Mouse (Mus musculus) stomach, embryonic 14.5 days (tissue): ENCODE results near the gene Angpt4. TPM values are rescaled to one million over a fixed set of nuclear protein-coding genes. Genes with fewer than 3 reads are reported as not detected.

Experiments used
- ATAC-seq: fragments of 200-750 bp; cut with Nextera tagmentation; 2 replicates; pipeline ENCODE4 v1.8.0; 2017; ENCODE audit warnings: low read depth, moderate TSS enrichment; ENCODE audit not compliant: insufficient number of reproducible peaks, insufficient read depth, low FRiP score
- H3K27ac ChIP-seq: fragments of 300-500 bp; sonication (generic); 2 replicates; pipeline ENCODE4 v1.5.1; 2014; ENCODE audit warnings: mild to moderate bottlenecking, low read length, moderate library complexity, mixed read lengths
- H3K27me3 ChIP-seq: fragments of 300-500 bp; sonication (generic); 2 replicates; pipeline ENCODE4 v1.6.1; 2014; ENCODE audit warnings: low read length, control low read depth, mixed read lengths; ENCODE audit not compliant: control insufficient read depth, insufficient read depth
- H3K36me3 ChIP-seq: fragments of 300-500 bp; sonication (generic); 2 replicates; pipeline ENCODE4 v1.6.1; 2014; ENCODE audit warnings: mild to moderate bottlenecking, control low read depth, low read length, moderate library complexity, mixed read lengths; ENCODE audit not compliant: control insufficient read depth, insufficient read depth
- H3K4me1 ChIP-seq: fragments of 300-500 bp; sonication (generic); 2 replicates; pipeline ENCODE4 v1.6.1; 2014; ENCODE audit warnings: low read length, control low read depth, mixed read lengths; ENCODE audit not compliant: control insufficient read depth, insufficient read depth
- H3K4me2 ChIP-seq: fragments of 300-500 bp; sonication (generic); replicated peaks from 2 replicates; pipeline ENCODE4 v1.6.1; 2014; ENCODE audit warnings: low read depth, low read length, control low read depth
- H3K4me3 ChIP-seq: fragments of 300-500 bp; sonication (generic); 2 replicates; pipeline ENCODE4 v1.5.1; 2014; ENCODE audit warnings: low read depth, low read length, control low read depth
- H3K9ac ChIP-seq: fragments of 300-500 bp; sonication (generic); replicated peaks from 2 replicates; pipeline ENCODE4 v1.6.1; 2014; ENCODE audit warnings: low read depth, mild to moderate bottlenecking, control low read depth, low read length, moderate library complexity, mixed read lengths
- H3K9me3 ChIP-seq: fragments of 300-500 bp; sonication (generic); 2 replicates; pipeline ENCODE4 v1.6.1; 2016; ENCODE audit warnings: low read depth, low read length, control low read depth; ENCODE audit not compliant: control insufficient read depth
- WGBS: fragments of 180-500 bp; shearing (Covaris S2); extraction: QIAGEN DNeasy Blood & Tissue Kit; methylation state at CpG from one replicate; pipeline ENCODE4 v1.1.7; 2014; 5-methylcytosine and 5-hydroxymethylcytosine counted together
- polyA plus RNA-seq: library from polyadenylated mRNA; unstranded; fragments of >200 nt; fragmentation: Nextera tagmentation; extraction: Ambion mirVana; gene quantifications from 2 replicates; pipeline ENCODE4 v1.2.1, GENCODE M21; 2014

The Angpt4 gene
- polyA plus RNA-seq, 1 experiment from 2014 or later: 0.58 TPM

- no peaks in the 10 kb centered on the region for H3K4me1 ChIP-seq
- H3K4me2 ChIP-seq: no peak overlapping the region
- no peak for ATAC-seq
- H3K4me3 ChIP-seq: no peak overlapping the region
- no peak overlapping the region for H3K27ac ChIP-seq
- no peaks in the 10 kb centered on the region for H3K36me3 ChIP-seq
- no peaks in the 10 kb centered on the region for H3K9me3 ChIP-seq
- H3K9ac ChIP-seq: no peak overlapping the region
- 39% methylated on average over 2 of the region's 2 CpGs for WGBS
- no peaks in the 10 kb centered on the region for H3K27me3 ChIP-seq
Observed at GRCm38 (mm10) chr2:151879760-151880159, 31.2 kb upstream of the Angpt4 start.

GRCm38 (mm10) chr2:151891031-151891430 is 20.0 kb upstream of the Angpt4 start:
- no peak overlapping the region for H3K9ac ChIP-seq
- 70% methylated on average over 6 of the region's 6 CpGs for WGBS
- H3K27me3 ChIP-seq: no peaks in the 10 kb centered on the region
- no peaks in the 10 kb centered on the region for H3K4me1 ChIP-seq
- no peak for ATAC-seq
- H3K27ac ChIP-seq: no peak overlapping the region
- H3K9me3 ChIP-seq: no peaks in the 10 kb centered on the region
- H3K4me3 ChIP-seq: no peak overlapping the region
- no peaks in the 10 kb centered on the region for H3K36me3 ChIP-seq
- H3K4me2 ChIP-seq: no peak overlapping the region

DNA sequence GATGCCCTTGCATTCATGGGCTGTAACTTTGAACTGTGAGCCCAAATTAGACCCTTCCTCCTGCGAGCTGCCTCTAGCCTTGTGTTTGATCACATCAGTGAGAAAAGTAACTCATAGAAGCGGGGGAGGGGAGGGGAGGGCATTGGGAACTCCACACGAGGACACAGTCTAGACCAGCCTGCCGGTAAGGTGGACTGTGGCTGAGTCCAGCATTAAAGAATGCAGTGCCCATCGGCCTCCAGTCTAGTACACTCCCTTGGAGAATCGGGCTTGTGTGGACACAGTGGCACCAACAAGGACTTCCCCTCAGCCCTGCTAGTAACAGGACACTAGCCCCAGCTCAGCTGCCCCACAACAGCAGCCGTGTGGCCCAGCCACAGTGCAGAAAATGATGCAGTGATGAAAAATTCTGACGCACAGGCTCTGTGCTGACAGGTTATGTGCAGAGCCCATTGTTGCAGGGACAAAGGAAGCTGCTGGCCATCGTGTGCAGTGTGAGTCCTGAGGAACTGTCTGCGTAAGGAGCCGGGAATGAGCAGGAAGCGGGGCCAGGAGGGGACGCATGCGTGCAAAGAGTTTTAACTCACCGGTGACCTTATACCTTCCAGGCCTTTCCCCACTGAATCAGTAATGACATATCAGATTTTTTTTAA is 17.8 kb upstream of the Angpt4 start:
- Histone ChIP-seq H3K36me3 (no peaks in the 10 kb centered on the region), H3K4me1 (no peaks in the 10 kb centered on the region), H3K27me3 (no peaks in the 10 kb centered on the region), H3K4me2 (no peak overlapping the region), H3K9me3 (no peaks in the 10 kb centered on the region), H3K27ac (no peak overlapping the region), H3K4me3 (no peak overlapping the region), H3K9ac (no peak overlapping the region)
- no peak for ATAC-seq
- WGBS: 46% methylated on average over 15 of the region's 15 CpGs

- WGBS: 64% methylated on average over 8 of the region's 8 CpGs
- Histone ChIP-seq H3K27ac (no peak overlapping the region), H3K4me3 (no peak overlapping the region), H3K4me1 (no peaks in the 10 kb centered on the region), H3K27me3 (no peaks in the 10 kb centered on the region), H3K4me2 (no peak overlapping the region), H3K9ac (no peak overlapping the region), H3K9me3 (no peaks in the 10 kb centered on the region), H3K36me3 (no peaks in the 10 kb centered on the region)
- no peak for ATAC-seq
Observed at GRCm38 (mm10) chr2:151894209-151894980, 16.6 kb upstream of the Angpt4 start.

- Histone ChIP-seq H3K4me2 (no peak overlapping the region), H3K9ac (no peak overlapping the region), H3K4me1 (no peaks in the 10 kb centered on the region), H3K27me3 (no peaks in the 10 kb centered on the region), H3K9me3 (no peaks in the 10 kb centered on the region), H3K36me3 (no peaks in the 10 kb centered on the region), H3K4me3 (no peak overlapping the region), H3K27ac (no peak overlapping the region)
- no peak for ATAC-seq
- WGBS: 82% methylated on average over 5 of the region's 5 CpGs
Observed at GRCm38 (mm10) chr2:151895911-151896310, 15.1 kb upstream of the Angpt4 start.

- WGBS: 70% methylated on average over 1 of the region's 1 CpGs
Observed at GRCm38 (mm10) chr2:151898106-151898505, 12.9 kb upstream of the Angpt4 start.

DNA sequence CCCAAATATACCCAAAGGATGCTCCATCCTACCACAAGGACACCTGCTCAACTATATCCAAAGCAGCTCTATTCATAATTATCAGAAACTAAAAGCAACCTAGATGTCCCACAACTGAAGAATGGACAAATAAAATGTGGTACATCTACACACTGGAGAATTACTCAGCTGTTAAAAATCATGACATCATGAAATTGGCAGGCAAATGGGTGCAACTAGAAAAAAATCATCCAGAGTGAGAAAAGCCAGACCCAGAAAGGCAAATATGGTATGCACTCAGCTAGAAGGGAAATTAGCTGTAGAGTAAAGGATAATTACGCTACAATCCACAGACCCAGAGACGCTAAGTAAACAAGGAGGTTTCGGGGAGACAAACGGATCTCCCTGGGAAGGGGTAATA is 10.2 kb upstream of the Angpt4 start:
- no peak overlapping the region for H3K9ac ChIP-seq
- H3K36me3 ChIP-seq: no peaks in the 10 kb centered on the region
- no peaks in the 10 kb centered on the region for H3K4me1 ChIP-seq
- H3K27ac ChIP-seq: no peak overlapping the region
- no peaks in the 10 kb centered on the region for H3K9me3 ChIP-seq
- 42% methylated on average over 4 of the region's 4 CpGs for WGBS
- H3K4me2 ChIP-seq: no peak overlapping the region
- no peak overlapping the region for H3K4me3 ChIP-seq
- ATAC-seq: no peak
- no peaks in the 10 kb centered on the region for H3K27me3 ChIP-seq

More at GRCm38 (mm10) chr2:151898106-151898505, 12.9 kb upstream of the Angpt4 start:
- ATAC-seq: no peak
- Histone ChIP-seq H3K4me2 (no peak overlapping the region), H3K4me3 (no peak overlapping the region), H3K4me1 (no peaks in the 10 kb centered on the region), H3K9ac (no peak overlapping the region), H3K27me3 (no peaks in the 10 kb centered on the region), H3K27ac (no peak overlapping the region), H3K9me3 (no peaks in the 10 kb centered on the region), H3K36me3 (no peaks in the 10 kb centered on the region)

DNA sequence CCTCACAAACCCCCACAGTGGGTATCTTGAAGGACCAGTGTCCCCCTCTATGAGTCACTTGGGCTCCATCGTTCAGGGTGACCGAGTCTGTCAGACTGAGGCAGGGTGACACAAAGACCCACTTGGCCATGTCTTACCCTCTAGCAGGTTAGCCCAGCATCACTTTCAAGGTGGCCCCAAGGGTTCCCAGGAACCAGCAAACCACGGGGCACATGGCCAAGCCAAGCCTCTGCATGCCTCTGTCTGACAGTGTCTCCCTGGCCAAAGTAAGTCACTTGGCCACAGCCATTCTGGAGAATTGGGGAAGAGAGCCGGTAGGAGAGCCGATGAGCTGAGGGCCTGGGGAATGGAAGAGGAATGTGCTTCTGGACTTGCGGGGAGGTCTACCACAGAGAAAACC is 7.7 kb upstream of the Angpt4 start:
- Histone ChIP-seq H3K9ac (no peak overlapping the region), H3K27me3 (no peaks in the 10 kb centered on the region), H3K9me3 (no peaks in the 10 kb centered on the region), H3K4me1 (no peaks in the 10 kb centered on the region), H3K4me3 (no peak overlapping the region), H3K27ac (no peak overlapping the region), H3K4me2 (no peak overlapping the region), H3K36me3 (no peaks in the 10 kb centered on the region)
- ATAC-seq: no peak
- WGBS: 89% methylated on average over 6 of the region's 6 CpGs
